9 mouse cellular contexts compared by ENCODE assay signal in genomic region chr1:72872521-72872920, GRCm38 (mm10). TPM values are rescaled to one million over a fixed set of nuclear protein-coding genes. Genes with fewer than 3 reads are reported as not detected.
DNase-seq lines count a peak whose midpoint lies in the region; ATAC-seq lines count a peak whose summit lies in the region.
"Had no signal": no experiment of that assay in that cellular context is flagged by ENCODE, and none has a peak within 500 bp of the region (broad histone marks: within the 10 kb centered on the region; RNA-seq: fewer than 3 reads in every experiment).

No protein-coding gene starts in this region.

- H3K4me2 ChIP-seq in limb, embryonic 12.5 days, result peak overlapping the region; percentile 93
- peak overlapping the region; percentile 81 for H3K4me2 ChIP-seq in midbrain, embryonic 16.5 days (ENCODE audit: low read length)

- H3K36me3 ChIP-seq in limb, embryonic 12.5 days, result no peaks in the 10 kb centered on the region
- no peaks in the 10 kb centered on the region for H3K36me3 ChIP-seq in midbrain, embryonic 16.5 days (ENCODE audit: control insufficient read depth, insufficient read depth, low read length)

- 0% methylated on average over 8 of the region's 8 CpGs for WGBS in limb, embryonic 12.5 days
- whole genome bisulfite sequencing in midbrain, embryonic 16.5 days, result 0% methylated on average over 8 of the region's 8 CpGs

- ATAC-seq in limb, embryonic 12.5 days (ENCODE audit: insufficient number of reproducible peaks, insufficient read depth, low FRiP score, low TSS enrichment, low read depth), result no peak
- ATAC-seq in midbrain, embryonic 16.5 days, result peak; percentile 55

- peak; percentile 62 for DNase-seq in ovary, postnatal 36 days (ENCODE audit: low spot score)
- no peak for DNase-seq in ovary, postnatal 10 days (ENCODE audit: low spot score)
- DNase-seq in embryo, embryonic 11 days, result peak; percentile 92
- DNase-seq in heart, adult 18-20 months, result peak; percentile 74 to 80
- peak; percentile 77 for DNase-seq in kidney, adult 11 months
- DNase-seq in urinary bladder, postnatal 4 days (ENCODE audit: low spot score in 2 of 2), result peak; percentile 62 to 81

- peak overlapping the region; percentile 87 for H3K27ac ChIP-seq in limb, embryonic 12.5 days
- peak overlapping the region; percentile 77 for H3K27ac ChIP-seq in midbrain, embryonic 16.5 days (ENCODE audit: low read length)
- H3K27ac ChIP-seq: macrophage had no signal

- peak overlapping the region; percentile 72 for H3K4me3 ChIP-seq in limb, embryonic 12.5 days (replicated peaks)
- H3K4me3 ChIP-seq in midbrain, embryonic 16.5 days (ENCODE audit: low read depth, low read length), result peak overlapping the region; percentile 51

- no peak overlapping the region for H3K9ac ChIP-seq in limb, embryonic 12.5 days (replicated peaks)
- no peak overlapping the region for H3K9ac ChIP-seq in midbrain, embryonic 16.5 days (ENCODE audit: low read depth, low read length)

- peaks cover 68% of the 10 kb centered on the region for H3K4me1 ChIP-seq in limb, embryonic 12.5 days (replicated peaks)
- H3K4me1 ChIP-seq in midbrain, embryonic 16.5 days (ENCODE audit: control insufficient read depth, insufficient read depth, low read length), result peaks cover 42% of the 10 kb centered on the region

- no peaks in the 10 kb centered on the region for H3K9me3 ChIP-seq in limb, embryonic 12.5 days
- no peaks in the 10 kb centered on the region for H3K9me3 ChIP-seq in midbrain, embryonic 16.5 days (replicated peaks; ENCODE audit: control insufficient read depth, low read length, poor library complexity, severe bottlenecking)

- peaks cover 40% of the 10 kb centered on the region for H3K27me3 ChIP-seq in limb, embryonic 12.5 days
- 0 out of 2 replicates have a peak, but pooled peaks cover 4% of the 10 kb centered on the region for H3K27me3 ChIP-seq in midbrain, embryonic 16.5 days (ENCODE audit: control insufficient read depth, insufficient read depth, low read depth, low read length)

RNA-seq across cellular contexts. Expression of gene Igfbp5, which starts 2.2 kb away (rescaled TPM):
- total RNA-seq in heart, adult 18-20 months (2021), result 100 to 1,000 TPM in 1 of 2 experiments, 10 to 100 TPM in 1; 80.7 to 123 TPM
- polyA plus RNA-seq in limb, embryonic 12.5 days (2016; fragmentation: Nextera tagmentation; extraction: Ambion mirVana), result 80.3 and 98.0 TPM in 2 replicates
- 42.6 and 42.8 TPM in 2 replicates for polyA plus RNA-seq in midbrain, embryonic 16.5 days (2015; fragmentation: Nextera tagmentation; extraction: Ambion mirVana)

RNA-seq across cellular contexts. Expression of gene Igfbp2, which starts 48.2 kb away (rescaled TPM):
- total RNA-seq in heart, adult 18-20 months (2021), result under 1 TPM; 0.37 to 0.51 TPM
- polyA plus RNA-seq in limb, embryonic 12.5 days (2016; fragmentation: Nextera tagmentation; extraction: Ambion mirVana), result 319 and 323 TPM in 2 replicates
- 244 and 262 TPM in 2 replicates for polyA plus RNA-seq in midbrain, embryonic 16.5 days (2015; fragmentation: Nextera tagmentation; extraction: Ambion mirVana)
- polyA plus RNA-seq: macrophage had no signal
